Mouse (Mus musculus): ENCODE data around the gene Dars2.

DNA sequence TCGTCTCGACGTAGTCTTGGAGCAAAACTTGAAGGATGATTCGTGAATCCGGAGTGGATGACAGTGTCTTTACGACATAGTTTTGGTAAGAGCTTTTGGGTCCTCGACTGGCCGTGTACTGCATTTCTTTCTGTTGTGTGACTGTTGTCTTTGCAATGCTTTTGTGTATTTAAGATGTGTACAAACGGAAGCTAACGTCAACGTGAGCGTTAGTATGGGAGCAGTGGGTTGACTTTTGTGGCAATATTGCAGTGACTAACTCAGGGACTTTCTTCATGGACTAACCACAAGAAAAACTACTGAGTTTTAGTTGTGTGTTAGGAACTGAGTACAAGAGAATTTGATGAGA, 788 bp upstream of the Dars2 start:
- TF ChIP-seq CTCF (IDR thresholded peaks at IDR 0.05; ENCODE audit: borderline replicate concordance, control insufficient read depth, extremely low read depth, insufficient read depth, low read length, poor library complexity) (no peak), POLR2A (IDR thresholded peaks at IDR 0.05; ENCODE audit: control insufficient read depth, extremely low read depth, insufficient read depth, low read length, poor library complexity) (no peak)
